Mouse (Mus musculus) megakaryocyte, embryonic 14.5 days (primary cell): ENCODE measurements at regions not wholly inside any gene's neighbourhood (a gene's known extent, or its start where the extent isn't known, plus 50 kb on each side); places are given as distances from the start of the nearest gene placed in this dataset.

Source experiments
- FLI1 ChIP-seq: IDR thresholded peaks from 2 replicates; pipeline ENCODE4 v1.6.1; 2012; ENCODE audit warnings: low read length, inconsistent platforms, mixed read lengths
- GATA1 ChIP-seq: IDR thresholded peaks from 3 replicates; pipeline ENCODE4 v1.6.1; 2012; ENCODE audit warnings: mixed read lengths, low read length, inconsistent platforms, borderline replicate concordance

GRCm38 (mm10) chr2:78983347-78983746, 115.4 kb downstream of the Ube2e3 start:
- TF ChIP-seq GATA1 = no peak
- no peak for TF ChIP-seq FLI1
